Mouse (Mus musculus) G1E (cell line): ENCODE measurements at regions not wholly inside any gene's neighbourhood (a gene's known extent, or its start where the extent isn't known, plus 50 kb on each side); places are given as distances from the start of the nearest gene placed in this dataset.

Experiments used
- CTCF ChIP-seq: IDR thresholded peaks from 2 replicates; pipeline ENCODE4 v1.5.1; 2012; ENCODE audit warnings: low read depth, low read length, inconsistent platforms, mixed read lengths
- GATA1 ChIP-seq: IDR thresholded peaks from 2 replicates; pipeline ENCODE4 v1.6.1; 2012; ENCODE audit warnings: borderline replicate concordance, low read length, inconsistent platforms, mixed read lengths
- TAL1 ChIP-seq: conservative IDR thresholded peaks from 2 replicates; pipeline ENCODE4 v1.6.1; 2012; ENCODE audit warnings: low read depth, low read length, inconsistent platforms, mixed read lengths

DNA sequence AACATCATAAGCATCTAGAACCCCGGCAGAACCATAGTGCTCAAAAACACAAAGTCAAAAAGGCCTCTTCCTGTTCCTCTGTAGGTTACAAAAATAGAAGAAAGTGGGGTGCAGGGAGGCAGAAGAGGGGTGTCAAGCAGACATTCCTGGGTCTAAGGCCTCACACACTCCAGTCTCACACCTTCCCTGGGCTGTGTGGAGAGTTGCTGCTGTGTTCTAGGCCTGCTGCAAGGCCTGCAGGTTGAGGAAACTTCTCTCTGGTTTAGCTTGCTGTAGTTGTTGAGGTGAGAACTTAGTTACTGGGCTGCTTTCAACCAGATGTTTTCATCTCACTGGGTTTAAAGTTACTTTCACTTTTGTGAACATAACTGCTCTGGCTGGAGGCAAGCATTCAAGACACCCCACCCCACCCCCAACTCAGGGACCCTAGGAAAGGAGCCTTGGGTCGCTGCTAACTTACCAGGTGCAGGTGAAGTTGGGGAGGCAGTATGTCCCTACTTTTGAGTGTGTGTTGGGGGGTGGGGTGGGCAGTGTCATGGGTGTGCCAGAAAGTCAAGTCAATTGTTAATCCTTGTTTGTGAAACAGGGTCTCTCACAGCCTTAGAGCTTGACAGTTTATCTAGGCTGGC, 81.5 kb upstream of the Eomes start:
- TF ChIP-seq CTCF = no peak
- no peak for TF ChIP-seq TAL1
- TF ChIP-seq GATA1 = no peak
